Mouse (Mus musculus): ENCODE measurements around the gene Zfp341. TPM values are rescaled to one million over a fixed set of nuclear protein-coding genes. Genes with fewer than 3 reads are reported as not detected.

The Zfp341 gene
- 6.1 and 7.1 TPM in 2 replicates for polyA plus RNA-seq (2012; rRNA removed)

DNA sequence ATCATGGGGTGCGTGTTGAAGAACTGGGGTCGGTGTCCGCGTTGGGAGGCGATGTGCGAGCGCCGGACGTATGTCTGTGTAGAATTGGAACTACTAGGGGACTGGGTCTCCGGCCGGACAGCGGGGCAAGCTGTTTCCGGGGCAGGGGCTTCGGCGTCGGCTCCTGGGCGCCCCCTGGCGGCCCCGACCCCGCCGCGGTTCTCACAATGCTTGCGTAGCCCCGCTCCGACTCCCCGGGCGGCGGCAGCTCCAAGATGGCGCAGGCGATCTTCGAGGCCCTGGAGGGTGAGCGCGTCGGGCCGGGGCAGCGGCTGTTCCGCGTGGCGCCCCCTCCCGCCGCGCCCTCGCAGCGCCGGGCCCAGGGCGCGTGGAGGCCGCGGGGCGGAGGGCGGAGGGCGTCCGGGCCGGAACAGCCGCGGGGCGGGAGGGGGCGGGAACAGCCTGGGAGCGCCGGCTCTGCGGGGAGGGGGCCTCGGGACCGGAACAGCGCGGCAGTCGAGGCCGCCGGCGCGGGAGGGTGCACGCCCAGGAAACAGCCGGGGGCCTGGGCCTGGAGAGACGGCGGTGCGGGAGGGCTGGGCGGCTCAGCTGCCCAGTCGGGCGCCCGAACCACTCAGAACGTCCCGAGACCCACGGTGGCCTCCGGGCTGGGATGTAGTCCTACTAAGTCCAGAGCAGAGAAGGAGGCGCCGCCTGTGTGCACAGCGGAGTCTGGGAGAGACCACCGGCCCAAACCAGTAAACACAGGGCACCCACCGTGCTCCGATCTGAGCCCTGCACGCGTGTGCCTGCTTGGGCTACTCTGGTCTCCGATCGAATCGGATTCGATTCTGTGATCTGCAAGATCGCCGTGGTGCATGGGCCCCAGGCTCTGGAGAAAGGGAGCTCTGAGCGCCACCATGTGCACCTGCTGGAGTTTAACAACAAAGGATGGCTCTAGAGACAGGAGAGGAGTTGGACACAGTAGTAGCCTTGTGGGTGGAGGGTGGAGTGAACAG is at the start of gene Zfp341, which contains the start of gene 4930519P11Rik:
TSS of gene Zfp341 (plus strand) at position 180 of the 998 bp plus-strand sequence.
TSS of gene 4930519P11Rik (minus strand) at position 320 of the 998 bp plus-strand sequence.
- no peaks in the 10 kb centered on the region for H3K36me3 ChIP-seq (ENCODE audit: control insufficient read depth, insufficient read depth, low read length)
- H3K27ac ChIP-seq (ENCODE audit: insufficient read depth, low read length), result peak within 1 kb of the TSS; percentile 96
- peaks cover 5% of the 10 kb centered on the region for H3K4me1 ChIP-seq (ENCODE audit: control insufficient read depth, insufficient read depth, insufficient read length)
- TF ChIP-seq POLR2A (IDR thresholded peaks at IDR 0.05; ENCODE audit: low read depth, low read length) (peak; percentile 87), CTCF (IDR thresholded peaks at IDR 0.05; ENCODE audit: extremely low read depth, insufficient read depth, insufficient read length, insufficient replicate concordance) (peak; percentile 73)
- H3K4me3 ChIP-seq (ENCODE audit: extremely low read depth, insufficient read depth, insufficient read length), result peak within 1 kb of the TSS; percentile 61
- H3K27me3 ChIP-seq (ENCODE audit: control insufficient read depth, insufficient read depth, low read length), result no peaks in the 10 kb centered on the region
- DNase-seq (ENCODE audit: low read depth in 1 of 2, low spot score in 2 of 2), result peak; percentile 74 to 85
- WGBS, result under 1% methylated on average over 95 of the region's 98 CpGs

GRCm38 (mm10) chr2:154563612-154564170 is 49.4 kb upstream of the Zfp341 start:
- WGBS, result 95% methylated on average over 22 of the region's 22 CpGs
- Histone ChIP-seq H3K27ac (ENCODE audit: insufficient read depth, low read length) (no peak overlapping the region), H3K27me3 (ENCODE audit: control insufficient read depth, insufficient read depth, low read length) (no peaks in the 10 kb centered on the region), H3K4me1 (ENCODE audit: control insufficient read depth, insufficient read depth, insufficient read length) (peaks cover 2% of the 10 kb centered on the region), H3K36me3 (ENCODE audit: control insufficient read depth, insufficient read depth, low read length) (peaks cover 2% of the 10 kb centered on the region; the same call in 1 of the 2 replicates), H3K4me3 (ENCODE audit: extremely low read depth, insufficient read depth, insufficient read length) (no peak overlapping the region)
- TF ChIP-seq POLR2A (IDR thresholded peaks at IDR 0.05; ENCODE audit: low read depth, low read length), result no peak
- no peak for TF ChIP-seq CTCF (IDR thresholded peaks at IDR 0.05; ENCODE audit: extremely low read depth, insufficient read depth, insufficient read length, insufficient replicate concordance)
- DNase-seq (ENCODE audit: low read depth in 1 of 2, low spot score in 2 of 2), result no peak

DNA sequence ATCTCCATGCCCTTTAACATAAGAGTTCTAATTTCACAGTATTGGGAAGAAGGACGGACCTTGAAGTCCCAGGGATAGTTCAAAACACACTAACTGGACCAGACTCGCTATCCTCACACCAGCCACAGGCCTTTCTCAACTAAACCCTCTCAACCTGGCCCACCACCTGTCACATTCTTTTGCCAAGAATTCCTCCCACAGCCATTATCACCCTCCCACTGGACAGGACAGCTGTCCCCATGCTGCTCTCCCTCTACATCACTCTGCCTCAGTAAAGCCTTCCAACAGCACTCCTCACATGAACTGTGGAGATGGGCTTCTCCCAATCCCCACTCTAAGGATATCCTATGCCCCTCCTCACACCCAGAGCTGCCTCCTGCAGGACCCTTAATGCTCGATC is 47.5 kb upstream of the Zfp341 start:
- no peak for DNase-seq (ENCODE audit: low read depth in 1 of 2, low spot score in 2 of 2)
- peaks cover 4% of the 10 kb centered on the region for H3K4me1 ChIP-seq (ENCODE audit: control insufficient read depth, insufficient read depth, insufficient read length)
- 93% methylated on average over 3 of the region's 3 CpGs for WGBS
- TF ChIP-seq CTCF (IDR thresholded peaks at IDR 0.05; ENCODE audit: extremely low read depth, insufficient read depth, insufficient read length, insufficient replicate concordance) (no peak), POLR2A (IDR thresholded peaks at IDR 0.05; ENCODE audit: low read depth, low read length) (no peak)
- H3K27ac ChIP-seq (ENCODE audit: insufficient read depth, low read length), result no peak overlapping the region
- no peaks in the 10 kb centered on the region for H3K27me3 ChIP-seq (ENCODE audit: control insufficient read depth, insufficient read depth, low read length)
- H3K36me3 ChIP-seq (ENCODE audit: control insufficient read depth, insufficient read depth, low read length), result 0 out of 2 replicates have a peak, but pooled peaks cover 2% of the 10 kb centered on the region
- no peak overlapping the region for H3K4me3 ChIP-seq (ENCODE audit: extremely low read depth, insufficient read depth, insufficient read length)

DNA sequence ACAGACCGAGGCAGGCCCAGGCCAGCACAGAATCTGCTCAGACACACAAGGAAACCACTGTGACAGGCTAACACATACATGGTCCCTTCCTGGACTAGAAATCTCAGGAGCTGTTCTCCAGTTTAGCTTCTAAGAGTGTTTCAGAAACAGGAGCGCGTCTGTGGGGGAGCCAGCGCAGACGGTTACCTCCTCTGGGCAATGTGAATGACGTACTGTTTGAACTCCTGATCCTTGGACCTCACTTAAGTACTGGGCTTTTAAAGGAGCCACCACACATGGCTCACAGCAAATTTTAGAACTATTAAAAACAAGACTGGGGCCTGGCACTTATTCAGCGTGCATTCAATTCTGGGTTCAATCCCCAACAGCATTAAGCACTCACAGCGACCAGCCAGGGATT is 46.5 kb upstream of the Zfp341 start:
- Histone ChIP-seq H3K36me3 (ENCODE audit: control insufficient read depth, insufficient read depth, low read length) (no peaks in the 10 kb centered on the region), H3K27ac (ENCODE audit: insufficient read depth, low read length) (no peak overlapping the region), H3K4me1 (ENCODE audit: control insufficient read depth, insufficient read depth, insufficient read length) (peaks cover 4% of the 10 kb centered on the region), H3K4me3 (ENCODE audit: extremely low read depth, insufficient read depth, insufficient read length) (no peak overlapping the region), H3K27me3 (ENCODE audit: control insufficient read depth, insufficient read depth, low read length) (no peaks in the 10 kb centered on the region)
- WGBS, result 91% methylated on average over 8 of the region's 8 CpGs
- no peak for DNase-seq (ENCODE audit: low read depth in 1 of 2, low spot score in 2 of 2)
- TF ChIP-seq CTCF (IDR thresholded peaks at IDR 0.05; ENCODE audit: extremely low read depth, insufficient read depth, insufficient read length, insufficient replicate concordance) (no peak), POLR2A (IDR thresholded peaks at IDR 0.05; ENCODE audit: low read depth, low read length) (no peak)

- no peak for TF ChIP-seq CTCF (IDR thresholded peaks at IDR 0.05; ENCODE audit: extremely low read depth, insufficient read depth, insufficient read length, insufficient replicate concordance)
- TF ChIP-seq POLR2A (IDR thresholded peaks at IDR 0.05; ENCODE audit: low read depth, low read length), result no peak
- DNase-seq (ENCODE audit: low read depth in 1 of 2, low spot score in 2 of 2), result no peak
- H3K27ac ChIP-seq (ENCODE audit: insufficient read depth, low read length), result no peak overlapping the region
- no peaks in the 10 kb centered on the region for H3K36me3 ChIP-seq (ENCODE audit: control insufficient read depth, insufficient read depth, low read length)
- 93% methylated on average over 2 of the region's 2 CpGs for WGBS
- H3K4me3 ChIP-seq (ENCODE audit: extremely low read depth, insufficient read depth, insufficient read length), result no peak overlapping the region
- H3K4me1 ChIP-seq (ENCODE audit: control insufficient read depth, insufficient read depth, insufficient read length), result peaks cover 4% of the 10 kb centered on the region
- no peaks in the 10 kb centered on the region for H3K27me3 ChIP-seq (ENCODE audit: control insufficient read depth, insufficient read depth, low read length)
Measured at GRCm38 (mm10) chr2:154567766-154568165, 45.3 kb upstream of the Zfp341 start.

- peak overlapping the region; percentile 54; the same call in 1 of the 2 replicates for H3K27ac ChIP-seq (ENCODE audit: insufficient read depth, low read length)
- H3K36me3 ChIP-seq (ENCODE audit: control insufficient read depth, insufficient read depth, low read length), result no peaks in the 10 kb centered on the region
- TF ChIP-seq CTCF (IDR thresholded peaks at IDR 0.05; ENCODE audit: extremely low read depth, insufficient read depth, insufficient read length, insufficient replicate concordance) (no peak), POLR2A (IDR thresholded peaks at IDR 0.05; ENCODE audit: low read depth, low read length) (no peak)
- 36% methylated on average over 10 of the region's 10 CpGs for WGBS
- no peak for DNase-seq (ENCODE audit: low read depth in 1 of 2, low spot score in 2 of 2)
- peak overlapping the region; percentile 63 for H3K4me3 ChIP-seq (ENCODE audit: extremely low read depth, insufficient read depth, insufficient read length)
- H3K4me1 ChIP-seq (ENCODE audit: control insufficient read depth, insufficient read depth, insufficient read length), result peaks cover 4% of the 10 kb centered on the region
- no peaks in the 10 kb centered on the region for H3K27me3 ChIP-seq (ENCODE audit: control insufficient read depth, insufficient read depth, low read length)
Measured at GRCm38 (mm10) chr2:154568329-154569070, 44.6 kb upstream of the Zfp341 start.
